Mouse (Mus musculus): ENCODE measurements at regions not wholly inside any gene's neighbourhood (a gene's known extent, or its start where the extent isn't known, plus 50 kb on each side); places are given as distances from the start of the nearest gene placed in this dataset.
A peak's percentile ranks its signal among the peaks of the same experiment; 100 is the strongest.

DNA sequence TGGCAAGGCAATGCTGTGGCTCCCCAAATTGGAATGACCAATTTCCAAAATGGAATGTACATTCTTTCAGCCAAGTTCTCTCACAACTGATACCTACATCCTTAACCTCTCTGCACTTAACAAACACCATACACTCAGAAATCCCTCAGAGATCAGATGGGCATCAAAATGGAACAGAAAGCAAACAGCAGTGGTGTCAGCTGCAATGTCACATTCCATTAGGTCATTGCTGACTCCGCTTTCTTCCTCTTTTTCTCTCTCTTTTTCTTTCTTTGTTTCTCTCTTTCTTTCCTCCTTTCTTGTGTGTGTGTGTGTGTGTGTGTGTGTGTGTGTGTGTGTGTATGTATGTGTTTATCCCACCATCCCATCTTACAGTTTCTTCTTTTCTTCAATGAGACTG, 578.1 kb upstream of the 2610301B20Rik start:
- Histone ChIP-seq H3K27ac (ENCODE audit: insufficient read depth, low read depth) (no peak overlapping the region), H3K79me2 (replicated peaks; ENCODE audit: control insufficient read depth, extremely low read depth, insufficient read depth, poor library complexity, severe bottlenecking) (no peaks in the 10 kb centered on the region), H3K36me3 (replicated peaks in 1 of 2; ENCODE audit: control insufficient read depth in 1 of 2, insufficient read depth in 1 of 2, low read length in 1 of 2) (no peaks in the 10 kb centered on the region), H3K9ac (ENCODE audit: insufficient read depth, low read depth) (no peak overlapping the region), H3K27me3 (replicated peaks) (no peaks in the 10 kb centered on the region), H3K4me1 (ENCODE audit: control insufficient read depth in 1 of 2, insufficient read depth in 2 of 2) (peaks cover 9 to 14% of the 10 kb centered on the region in 2 experiments; a peak in 3 of 4 replicates), H3K4me2 (ENCODE audit: insufficient read depth, low read depth, poor library complexity, severe bottlenecking) (no peak overlapping the region), H3K9me3 (replicated peaks; ENCODE audit: low read length) (no peaks in the 10 kb centered on the region), H3K4me3 (replicated peaks in 1 of 3; ENCODE audit: low read depth in 2 of 3, low read length in 2 of 3, poor library complexity in 1 of 3) (no peak overlapping the region)
- dilution Hi-C loops (cut with MboI; ENCODE audit: extremely low pct_ligation_motif_present, extremely low pct_unique_long_range_greater_than_20kb, low sequenced_read_pairs), result no loop called here
- no peak for TF ChIP-seq JUN (IDR thresholded peaks at IDR 0.05; ENCODE audit: insufficient read depth, low read depth, low read length)
- peak; percentile 26; the same call in 1 of the 2 replicates for TF ChIP-seq BHLHE40 (IDR thresholded peaks at IDR 0.05; ENCODE audit: low read depth, low read length)
- TF ChIP-seq MEF2A (IDR thresholded peaks at IDR 0.05; ENCODE audit: borderline replicate concordance, low read depth, low read length), result peak; percentile 29; the same call in 1 of the 2 replicates
- TF ChIP-seq PAX5 (IDR thresholded peaks at IDR 0.05; ENCODE audit: low read length), result no peak
- TF ChIP-seq ZC3H11A (IDR thresholded peaks at IDR 0.05; ENCODE audit: low read depth, low read length), result no peak
- no peak for TF ChIP-seq MXI1 (IDR thresholded peaks at IDR 0.05; ENCODE audit: low read depth, low read length)
- peak; percentile 65 for TF ChIP-seq EP300 (IDR thresholded peaks at IDR 0.05; ENCODE audit: low read length)
- TF ChIP-seq IRF4 (IDR thresholded peaks at IDR 0.05; ENCODE audit: low read depth, low read length), result no peak
- peak; percentile 81 for TF ChIP-seq ETS1 (conservative IDR thresholded peaks at IDR 0.05; ENCODE audit: low read depth, low read length)
- no peak for TF ChIP-seq USF2 (conservative IDR thresholded peaks at IDR 0.05; ENCODE audit: low read depth, low read length)
- TF ChIP-seq GABPA (IDR thresholded peaks at IDR 0.05; ENCODE audit: insufficient replicate concordance, low read depth, low read length), result no peak
- TF ChIP-seq MAFK (IDR thresholded peaks at IDR 0.05; ENCODE audit: insufficient replicate concordance, low read length), result 0 out of 2 replicates have a peak, but pooled peaks have one; percentile 15
- no peak for TF ChIP-seq MAX (IDR thresholded peaks at IDR 0.05; ENCODE audit: low read length)
- in situ Hi-C loops (cut with MboI; ENCODE audit: low pct_ligation_motif_present, low pct_unique_long_range_greater_than_20kb, low sequenced_read_pairs), result loop anchor here (25.0 kb wide), 1 partner anchor 266 kb away; no protein-coding TSS in a partner anchor
- DNase-seq (ENCODE audit: extremely low read depth), result peak; percentile 16

DNA sequence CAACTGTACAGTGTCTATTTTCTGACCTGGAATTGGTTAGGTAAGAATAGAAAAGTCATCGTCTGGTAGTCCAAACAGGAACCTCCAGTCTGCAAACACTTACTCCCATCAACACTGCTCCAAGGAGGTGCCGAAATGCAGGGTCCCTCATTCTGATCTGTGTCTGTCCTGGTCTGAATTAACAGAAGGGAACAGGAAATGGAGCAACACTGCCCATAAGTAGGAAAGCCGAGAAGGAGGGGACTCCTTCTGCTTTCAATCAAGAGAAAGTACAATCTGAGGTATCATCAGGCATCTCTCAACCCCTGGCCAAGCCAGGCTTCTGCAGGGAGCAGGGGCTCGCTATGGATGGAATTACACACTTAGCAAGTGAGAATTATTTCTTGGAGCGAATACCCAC, 562.4 kb upstream of the 2610301B20Rik start:
- Histone ChIP-seq H3K9me3 (replicated peaks; ENCODE audit: low read length) (no peaks in the 10 kb centered on the region), H3K79me2 (replicated peaks; ENCODE audit: control insufficient read depth, extremely low read depth, insufficient read depth, poor library complexity, severe bottlenecking) (no peaks in the 10 kb centered on the region), H3K27ac (ENCODE audit: insufficient read depth, low read depth) (no peak overlapping the region), H3K4me3 (replicated peaks in 1 of 3; ENCODE audit: low read depth in 2 of 3, low read length in 2 of 3, poor library complexity in 1 of 3) (no peak overlapping the region), H3K27me3 (replicated peaks) (no peaks in the 10 kb centered on the region), H3K4me1 (ENCODE audit: control insufficient read depth in 1 of 2, insufficient read depth in 2 of 2) (no peaks in the 10 kb centered on the region), H3K36me3 (replicated peaks in 1 of 2; ENCODE audit: control insufficient read depth in 1 of 2, insufficient read depth in 1 of 2, low read length in 1 of 2) (no peaks in the 10 kb centered on the region), H3K4me2 (ENCODE audit: insufficient read depth, low read depth, poor library complexity, severe bottlenecking) (no peak overlapping the region), H3K9ac (ENCODE audit: insufficient read depth, low read depth) (no peak overlapping the region)
- no peak for DNase-seq (ENCODE audit: extremely low read depth)
- dilution Hi-C loops (cut with MboI; ENCODE audit: extremely low pct_ligation_motif_present, extremely low pct_unique_long_range_greater_than_20kb, low sequenced_read_pairs) (no loop called here), in situ Hi-C loops (cut with MboI; ENCODE audit: low pct_ligation_motif_present, low pct_unique_long_range_greater_than_20kb, low sequenced_read_pairs) (no loop called here)
- TF ChIP-seq USF2 (conservative IDR thresholded peaks at IDR 0.05; ENCODE audit: low read depth, low read length) (no peak), IRF4 (IDR thresholded peaks at IDR 0.05; ENCODE audit: low read depth, low read length) (no peak), HCFC1 (IDR thresholded peaks at IDR 0.05; ENCODE audit: low read depth, low read length) (no peak), POLR2AphosphoS2 (IDR thresholded peaks at IDR 0.05; ENCODE audit: low read depth, low read length) (no peak), ZKSCAN1 (IDR thresholded peaks at IDR 0.05; ENCODE audit: borderline replicate concordance, low read depth, low read length) (no peak), ELF1 (IDR thresholded peaks at IDR 0.05; ENCODE audit: low read depth, low read length) (no peak), CTCF (conservative IDR thresholded peaks at IDR 0.05 in 1 of 2, IDR thresholded peaks at IDR 0.05 in 1 of 2; ENCODE audit: low read depth in 2 of 2, low read length in 2 of 2) (no peak), ZMIZ1 (IDR thresholded peaks at IDR 0.05; ENCODE audit: low read depth, low read length) (no peak), E2F4 (IDR thresholded peaks at IDR 0.05; ENCODE audit: insufficient replicate concordance, low read depth, low read length) (no peak), NRF1 (IDR thresholded peaks at IDR 0.05; ENCODE audit: low read depth, low read length) (no peak), MAX (IDR thresholded peaks at IDR 0.05; ENCODE audit: low read length) (no peak), PAX5 (IDR thresholded peaks at IDR 0.05; ENCODE audit: low read length) (no peak), SIN3A (IDR thresholded peaks at IDR 0.05; ENCODE audit: low read length) (no peak), MYC (IDR thresholded peaks at IDR 0.05; ENCODE audit: low read depth, low read length) (no peak), ZNF384 (IDR thresholded peaks at IDR 0.05; ENCODE audit: low read depth, low read length) (no peak), TBP (conservative IDR thresholded peaks at IDR 0.05; ENCODE audit: low read depth, low read length) (no peak), MAZ (IDR thresholded peaks at IDR 0.05; ENCODE audit: low read depth, low read length) (no peak)
